Mouse (Mus musculus) forebrain, embryonic 16.5 days (tissue): ENCODE measurements around the gene Lrpprc. TPM values are rescaled to one million over a fixed set of nuclear protein-coding genes. Genes with fewer than 3 reads are reported as not detected.

Experiments
- ATAC-seq: fragments of 200-750 bp; cut with Nextera tagmentation; 2 replicates; pipeline ENCODE4 v1.8.0; 2017; ENCODE audit warnings: mild to moderate bottlenecking, moderate library complexity
- H3K27ac ChIP-seq: fragments of 300-500 bp; sonication (generic); 2 replicates; pipeline ENCODE4 v1.5.1; 2014; ENCODE audit warnings: low read length, control low read depth
- H3K27me3 ChIP-seq: fragments of 300-500 bp; sonication (generic); replicated peaks from 2 replicates; pipeline ENCODE4 v1.6.1; 2014; ENCODE audit warnings: low read length; ENCODE audit not compliant: control insufficient read depth, insufficient read depth
- H3K36me3 ChIP-seq: fragments of 300-500 bp; sonication (generic); 2 replicates; pipeline ENCODE4 v1.6.1; 2014; ENCODE audit not compliant: control insufficient read depth, insufficient read depth
- H3K4me1 ChIP-seq: fragments of 300-500 bp; sonication (generic); replicated peaks from 2 replicates; pipeline ENCODE4 v1.6.1; 2014; ENCODE audit warnings: low read length; ENCODE audit not compliant: control insufficient read depth, insufficient read depth
- H3K4me2 ChIP-seq: fragments of 300-500 bp; sonication (generic); 2 replicates; pipeline ENCODE4 v1.6.1; 2014; ENCODE audit warnings: mild to moderate bottlenecking, low read length, control low read depth
- H3K4me3 ChIP-seq: fragments of 300-500 bp; sonication (generic); replicated peaks from 2 replicates; pipeline ENCODE4 v1.5.1; 2014; ENCODE audit warnings: mild to moderate bottlenecking, low read length, control low read depth
- H3K9ac ChIP-seq: fragments of 300-500 bp; sonication (generic); replicated peaks from 2 replicates; pipeline ENCODE4 v1.6.1; 2014; ENCODE audit warnings: low read depth, low read length, control low read depth
- H3K9me3 ChIP-seq: fragments of 300-500 bp; sonication (generic); 2 replicates; pipeline ENCODE4 v1.6.1; 2016; ENCODE audit warnings: low read length; ENCODE audit not compliant: control insufficient read depth
- WGBS: fragments of 180-500 bp; shearing (Covaris S2); extraction: QIAGEN DNeasy Blood & Tissue Kit; methylation state at CpG from one replicate; pipeline ENCODE4 v1.1.7; 2014; 5-methylcytosine and 5-hydroxymethylcytosine counted together
- polyA plus RNA-seq: library from polyadenylated mRNA; unstranded; fragments of >200 nt; fragmentation: Nextera tagmentation; extraction: Ambion mirVana; gene quantifications from 2 replicates; pipeline ENCODE4 v1.2.1, GENCODE M21; 2015

The Lrpprc gene
- polyA plus RNA-seq, 1 experiment from 2014 or later, result 46.8 TPM

GRCm38 (mm10) chr17:84732612-84733011 lies 58.0 kb downstream of the Lrpprc start:
- no peak overlapping the region for H3K4me2 ChIP-seq
- H3K36me3 ChIP-seq, result peaks cover 3% of the 10 kb centered on the region; the same call in 1 of the 2 replicates
- H3K9me3 ChIP-seq, result no peaks in the 10 kb centered on the region
- no peak for ATAC-seq
- no peak overlapping the region for H3K4me3 ChIP-seq
- 91% methylated on average over 8 of the region's 8 CpGs for WGBS
- H3K9ac ChIP-seq, result no peak overlapping the region
- H3K27me3 ChIP-seq, result no peaks in the 10 kb centered on the region
- no peak overlapping the region for H3K27ac ChIP-seq
- no peaks in the 10 kb centered on the region for H3K4me1 ChIP-seq

DNA sequence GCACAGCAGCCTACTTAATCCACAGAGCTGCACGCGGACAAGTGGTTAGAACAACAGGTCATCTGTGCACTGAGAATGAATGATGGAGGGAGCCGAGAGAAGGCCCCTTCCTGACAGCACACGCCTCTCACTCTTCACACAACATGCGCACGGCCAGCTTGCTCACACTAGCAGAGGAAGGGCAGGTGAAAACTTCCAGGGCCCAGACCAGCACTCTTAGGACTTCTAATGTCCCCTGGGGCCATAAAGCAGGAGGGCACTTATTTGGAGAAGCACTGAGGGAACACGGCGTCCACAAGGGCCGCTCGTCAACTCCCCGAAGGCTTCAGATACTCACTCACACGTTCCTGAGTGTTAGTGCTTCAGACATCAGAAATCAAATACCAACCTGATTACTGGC lies 59.2 kb downstream of the Lrpprc start:
- Histone ChIP-seq H3K4me1 (no peaks in the 10 kb centered on the region), H3K27me3 (no peaks in the 10 kb centered on the region), H3K4me3 (no peak overlapping the region), H3K9ac (no peak overlapping the region), H3K4me2 (no peak overlapping the region), H3K27ac (no peak overlapping the region), H3K36me3 (peaks cover 3% of the 10 kb centered on the region; the same call in 1 of the 2 replicates), H3K9me3 (no peaks in the 10 kb centered on the region)
- WGBS, result 91% methylated on average over 12 of the region's 12 CpGs
- no peak for ATAC-seq

DNA sequence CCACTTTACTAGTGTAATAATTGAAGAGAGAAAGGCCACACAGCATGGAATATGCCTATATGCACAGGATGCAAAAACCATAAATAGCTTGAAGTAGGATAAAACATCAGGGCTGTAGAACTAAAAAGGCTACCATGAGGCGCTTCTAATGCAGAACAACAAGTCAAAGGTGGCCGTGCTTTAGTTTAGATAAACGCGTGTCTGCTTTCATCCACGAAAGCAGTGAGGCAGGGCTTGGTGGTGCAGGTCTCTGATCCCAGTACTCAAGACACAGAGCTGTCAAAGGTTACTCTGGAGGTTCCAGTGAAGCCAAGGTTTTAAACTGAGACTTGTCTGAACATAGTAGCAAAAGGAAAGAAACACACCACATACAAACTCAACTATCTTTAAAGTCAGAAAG lies 61.4 kb downstream of the Lrpprc start:
- H3K4me1 ChIP-seq, result no peaks in the 10 kb centered on the region
- 94% methylated on average over 5 of the region's 5 CpGs for WGBS
- H3K4me3 ChIP-seq, result no peak overlapping the region
- no peak overlapping the region for H3K4me2 ChIP-seq
- no peak overlapping the region for H3K9ac ChIP-seq
- H3K9me3 ChIP-seq, result no peaks in the 10 kb centered on the region
- H3K36me3 ChIP-seq, result peaks cover 6% of the 10 kb centered on the region
- no peak for ATAC-seq
- no peaks in the 10 kb centered on the region for H3K27me3 ChIP-seq
- H3K27ac ChIP-seq, result no peak overlapping the region

DNA sequence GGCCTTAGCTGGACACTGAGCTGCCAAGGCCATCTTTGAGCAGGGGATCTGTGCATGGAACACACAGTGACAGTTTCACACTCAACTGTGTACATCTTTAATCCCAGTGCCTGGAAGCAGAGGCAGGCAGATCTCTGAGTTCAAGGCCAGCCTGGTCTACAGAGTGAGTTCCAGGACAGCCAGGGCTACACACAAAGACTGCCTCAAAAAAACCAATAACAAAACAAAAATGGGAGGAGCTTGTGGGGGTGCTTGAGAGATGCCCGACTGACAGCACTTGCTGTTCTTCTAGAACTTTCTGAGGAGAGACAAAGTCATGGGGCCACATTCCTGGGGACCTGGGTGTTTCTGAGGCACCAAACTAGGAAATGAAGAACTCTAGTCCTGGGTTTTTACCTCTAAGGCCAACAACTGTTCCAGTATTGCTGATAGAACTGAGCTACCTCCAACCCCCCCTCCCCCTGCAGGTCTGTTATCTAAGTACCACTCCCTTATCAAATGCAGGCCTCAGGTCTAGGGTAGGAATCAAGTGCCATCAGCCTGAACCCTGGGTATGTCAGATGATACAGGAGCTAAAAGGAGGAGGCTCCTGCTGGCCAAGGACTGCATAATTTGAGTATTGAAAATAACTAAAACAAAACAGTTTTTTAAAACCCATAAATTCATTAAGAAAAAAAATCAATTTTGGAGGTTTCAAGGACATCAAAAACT lies 62.2 kb downstream of the Lrpprc start:
- no peaks in the 10 kb centered on the region for H3K4me1 ChIP-seq
- H3K9me3 ChIP-seq, result no peaks in the 10 kb centered on the region
- H3K27ac ChIP-seq, result no peak overlapping the region
- no peaks in the 10 kb centered on the region for H3K27me3 ChIP-seq
- no peak for ATAC-seq
- no peak overlapping the region for H3K4me3 ChIP-seq
- WGBS, result 68% methylated on average over 1 of the region's 1 CpGs
- no peak overlapping the region for H3K9ac ChIP-seq
- no peak overlapping the region for H3K4me2 ChIP-seq
- peaks cover 6% of the 10 kb centered on the region for H3K36me3 ChIP-seq

- 95% methylated on average over 3 of the region's 3 CpGs for WGBS
- Histone ChIP-seq H3K9me3 (no peaks in the 10 kb centered on the region), H3K4me3 (no peak overlapping the region), H3K4me1 (no peaks in the 10 kb centered on the region), H3K9ac (no peak overlapping the region), H3K27me3 (no peaks in the 10 kb centered on the region), H3K4me2 (no peak overlapping the region), H3K36me3 (peaks cover 10% of the 10 kb centered on the region), H3K27ac (no peak overlapping the region)
- ATAC-seq, result no peak
Measured at GRCm38 (mm10) chr17:84725163-84725562, 65.4 kb downstream of the Lrpprc start.

GRCm38 (mm10) chr17:84724028-84724427 lies 66.6 kb downstream of the Lrpprc start:
- no peak for ATAC-seq
- no peaks in the 10 kb centered on the region for H3K27me3 ChIP-seq
- H3K27ac ChIP-seq, result no peak overlapping the region
- no peaks in the 10 kb centered on the region for H3K9me3 ChIP-seq
- H3K36me3 ChIP-seq, result peaks cover 10% of the 10 kb centered on the region
- 71% methylated on average over 9 of the region's 9 CpGs for WGBS
- no peak overlapping the region for H3K9ac ChIP-seq
- no peak overlapping the region for H3K4me2 ChIP-seq
- H3K4me3 ChIP-seq, result no peak overlapping the region
- no peaks in the 10 kb centered on the region for H3K4me1 ChIP-seq

DNA sequence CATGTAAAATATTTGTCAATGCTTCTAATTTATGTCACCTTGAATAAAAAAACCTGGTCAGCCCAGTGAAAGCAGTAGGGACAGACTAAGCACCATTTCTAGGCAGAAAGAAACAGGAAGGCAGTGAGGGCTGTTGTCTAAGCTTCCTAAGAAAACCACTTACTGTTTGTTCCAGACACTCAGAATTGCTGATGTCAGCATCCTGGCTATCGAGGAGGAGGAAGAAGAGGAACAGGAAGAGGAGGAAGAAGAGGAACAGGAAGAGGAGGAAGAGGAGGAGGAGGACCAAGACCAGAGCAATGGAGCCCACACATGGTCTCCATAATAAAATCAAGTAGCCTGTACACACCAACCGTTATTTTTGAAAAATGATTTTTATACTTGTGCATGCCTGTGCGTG lies 71.5 kb downstream of the Lrpprc start:
- 88% methylated on average over 3 of the region's 3 CpGs for WGBS
- Histone ChIP-seq H3K9ac (no peak overlapping the region), H3K27me3 (no peaks in the 10 kb centered on the region), H3K9me3 (no peaks in the 10 kb centered on the region), H3K27ac (no peak overlapping the region), H3K4me3 (no peak overlapping the region), H3K4me2 (no peak overlapping the region), H3K4me1 (peaks cover 9% of the 10 kb centered on the region), H3K36me3 (peaks cover 8% of the 10 kb centered on the region)
- ATAC-seq, result no peak

GRCm38 (mm10) chr17:84717416-84717815 lies 73.2 kb downstream of the Lrpprc start:
- 91% methylated on average over 5 of the region's 5 CpGs for WGBS
- Histone ChIP-seq H3K4me2 (no peak overlapping the region), H3K27ac (no peak overlapping the region), H3K36me3 (peaks cover 8% of the 10 kb centered on the region), H3K9me3 (no peaks in the 10 kb centered on the region), H3K9ac (no peak overlapping the region), H3K4me3 (no peak overlapping the region), H3K4me1 (peaks cover 14% of the 10 kb centered on the region), H3K27me3 (no peaks in the 10 kb centered on the region)
- no peak for ATAC-seq

GRCm38 (mm10) chr17:84716252-84716872 lies 74.2 kb downstream of the Lrpprc start:
- H3K27me3 ChIP-seq, result no peaks in the 10 kb centered on the region
- WGBS, result 29% methylated on average over 16 of the region's 16 CpGs
- H3K36me3 ChIP-seq, result peaks cover 4% of the 10 kb centered on the region
- peak overlapping the region; percentile 9; the same call in 1 of the 2 replicates for H3K4me2 ChIP-seq
- no peaks in the 10 kb centered on the region for H3K9me3 ChIP-seq
- peak; percentile 63 for ATAC-seq
- H3K27ac ChIP-seq, result peak overlapping the region; percentile 15; the same call in 1 of the 2 replicates
- no peak overlapping the region for H3K4me3 ChIP-seq
- no peak overlapping the region for H3K9ac ChIP-seq
- H3K4me1 ChIP-seq, result peaks cover 14% of the 10 kb centered on the region
